Mouse (Mus musculus) bone marrow macrophage, adult 2 months (primary cell): ENCODE results near the gene Ankrd36. TPM values are rescaled to one million over a fixed set of nuclear protein-coding genes. Genes with fewer than 3 reads are reported as not detected.

Experiments
- H3K27ac ChIP-seq: 2 replicates; pipeline ENCODE4 v1.5.1; 2012; ENCODE audit warnings: low read depth, low read length; ENCODE audit not compliant: insufficient read depth
- H3K4me1 ChIP-seq: 2 replicates; pipeline ENCODE4 v1.6.1; 2012; ENCODE audit warnings: low read length; ENCODE audit not compliant: control insufficient read depth, insufficient read depth
- H3K4me3 ChIP-seq: 2 replicates; pipeline ENCODE4 v1.5.1; 2012; ENCODE audit warnings: mild to moderate bottlenecking, low read length, moderate library complexity; ENCODE audit not compliant: insufficient read depth
- CTCF ChIP-seq: IDR thresholded peaks from 2 replicates; pipeline ENCODE4 v1.5.1; 2012; ENCODE audit warnings: low read depth, mild to moderate bottlenecking, low read length, moderate library complexity
- POLR2A ChIP-seq: IDR thresholded peaks from 2 replicates; pipeline ENCODE4 v1.6.1; 2012; ENCODE audit warnings: mild to moderate bottlenecking, low read depth, low read length, borderline replicate concordance
- polyA plus RNA-seq: library from polyadenylated mRNA; stranded (reverse); fragments of >200 nt; gene quantifications from 2 replicates; pipeline ENCODE4 v1.2.4, GENCODE M21; 2012; ENCODE audit not compliant: missing spikeins, insufficient read depth, insufficient read length

Gene Ankrd36
- polyA plus RNA-seq, 1 experiment: not detected

GRCm38 (mm10) chr11:5732401-5732800 is 162.9 kb downstream of the Ankrd36 start:
- Histone ChIP-seq H3K4me1 (peaks cover 56% of the 10 kb centered on the region), H3K4me3 (no peak overlapping the region), H3K27ac (no peak overlapping the region)
- TF ChIP-seq CTCF (no peak), POLR2A (no peak)

GRCm38 (mm10) chr11:5734323-5734722 is 164.8 kb downstream of the Ankrd36 start:
- H3K27ac ChIP-seq: no peak overlapping the region
- no peak for TF ChIP-seq POLR2A
- no peak for TF ChIP-seq CTCF

GRCm38 (mm10) chr11:5737137-5737536 is 167.7 kb downstream of the Ankrd36 start:
- TF ChIP-seq CTCF: no peak
- TF ChIP-seq POLR2A: no peak
- H3K27ac ChIP-seq: no peak overlapping the region
- peaks cover 48% of the 10 kb centered on the region for H3K4me1 ChIP-seq
- H3K4me3 ChIP-seq: no peak overlapping the region

More at GRCm38 (mm10) chr11:5734323-5734722, 164.8 kb downstream of the Ankrd36 start:
- H3K4me3 ChIP-seq: no peak overlapping the region
- peaks cover 62% of the 10 kb centered on the region for H3K4me1 ChIP-seq

Other genes with a start within 250 kb of the Ankrd36 start
- 2.2 and 2.4 TPM in 2 replicates for gene Znrf3, start 124.8 kb upstream of the Ankrd36 start, polyA plus RNA-seq
- gene Xbp1, start 49.0 kb upstream of the Ankrd36 start, polyA plus RNA-seq: 133 and 140 TPM in 2 replicates
- gene Ccdc117, start 27.5 kb upstream of the Ankrd36 start, polyA plus RNA-seq: 13.6 and 16.6 TPM in 2 replicates
- 58.6 and 67.8 TPM in 2 replicates for gene Mrps24, start 146.0 kb downstream of the Ankrd36 start, polyA plus RNA-seq
- gene Urgcp, start 192.7 kb downstream of the Ankrd36 start, polyA plus RNA-seq: 9.8 and 17.3 TPM in 2 replicates
- 59.1 and 61.9 TPM in 2 replicates for gene Dbnl, start 218.8 kb downstream of the Ankrd36 start, polyA plus RNA-seq
- not detected in 2 replicates for gene Pgam2, start 234.0 kb downstream of the Ankrd36 start, polyA plus RNA-seq